Mouse (Mus musculus) cerebellum, adult 9-10 months (tissue): Measurements from ENCODE around the gene Psors1c2.
"Not testable (repeated sequence)": the region's sequence is repeated elsewhere in the genome, so short reads cannot be mapped to it uniquely, and the experiment has no call there.

ENCODE experiments used
- DNase-seq: peaks from one replicate; pipeline ENCODE4 v3.0.0; 2022

Psors1c2 gene

GRCm38 (mm10) chr17:35532901-35533300 lies at the start of gene Psors1c2:
Psors1c2 (plus strand) TSS chr17:35533201.
- DNase-seq = no peak

GRCm38 (mm10) chr17:35484066-35484465 lies 48.9 kb upstream of the Psors1c2 start:
- peak; percentile 34 for DNase-seq

GRCm38 (mm10) chr17:35485702-35486101 lies 47.3 kb upstream of the Psors1c2 start:
- DNase-seq = no peak

GRCm38 (mm10) chr17:35486726-35487125 lies 46.3 kb upstream of the Psors1c2 start:
- DNase-seq = no peak

GRCm38 (mm10) chr17:35488041-35488440 lies 45.0 kb upstream of the Psors1c2 start:
- no peak for DNase-seq

GRCm38 (mm10) chr17:35490320-35490719 lies 42.7 kb upstream of the Psors1c2 start:
- DNase-seq = no peak

- DNase-seq = no peak
Observed at GRCm38 (mm10) chr17:35497124-35497523, 35.9 kb upstream of the Psors1c2 start.

- DNase-seq = no peak
Observed at GRCm38 (mm10) chr17:35502226-35502625, 30.8 kb upstream of the Psors1c2 start.

GRCm38 (mm10) chr17:35502762-35503161 lies 30.2 kb upstream of the Psors1c2 start:
- DNase-seq = no peak

GRCm38 (mm10) chr17:35503849-35504248 lies 29.2 kb upstream of the Psors1c2 start:
- DNase-seq = no peak

GRCm38 (mm10) chr17:35504628-35505481 lies 28.1 kb upstream of the Psors1c2 start:
- DNase-seq = no peak

- DNase-seq = no peak
Observed at GRCm38 (mm10) chr17:35505776-35506175, 27.2 kb upstream of the Psors1c2 start, which contains the start of gene Pou5f1. Pou5f1 (plus strand) TSS chr17:35506018.

- DNase-seq = no peak
Observed at GRCm38 (mm10) chr17:35506881-35507280, 26.1 kb upstream of the Psors1c2 start.

GRCm38 (mm10) chr17:35507556-35508260 lies 25.3 kb upstream of the Psors1c2 start:
- no peak for DNase-seq

- not testable (repeated sequence) for DNase-seq
Observed at GRCm38 (mm10) chr17:35508279-35508678, 24.7 kb upstream of the Psors1c2 start.

GRCm38 (mm10) chr17:35509284-35509683 lies 23.7 kb upstream of the Psors1c2 start:
- no peak for DNase-seq

- DNase-seq = no peak
Observed at GRCm38 (mm10) chr17:35512916-35513626, 19.9 kb upstream of the Psors1c2 start.

- DNase-seq = peak; percentile 62
Observed at GRCm38 (mm10) chr17:35513886-35514285, 19.1 kb upstream of the Psors1c2 start.

GRCm38 (mm10) chr17:35514756-35515155 lies 18.2 kb upstream of the Psors1c2 start:
- DNase-seq = no peak

- no peak for DNase-seq
Observed at GRCm38 (mm10) chr17:35515911-35516640, 16.9 kb upstream of the Psors1c2 start.

GRCm38 (mm10) chr17:35516652-35517500 lies 16.1 kb upstream of the Psors1c2 start, which contains the start of the genes Tcf19 and Cchcr1:
Tcf19 (minus strand) TSS chr17:35516824.
Cchcr1 (plus strand) TSS chr17:35517100.
- DNase-seq = peak; percentile 92
